Mouse (Mus musculus): ENCODE results near the gene Ror2. TPM values are rescaled to one million over a fixed set of nuclear protein-coding genes. Genes with fewer than 3 reads are reported as not detected.
A peak's percentile ranks its signal among the peaks of the same experiment; 100 is the strongest.

The Ror2 gene
- polyA plus RNA-seq (2015; fragmentation: Nextera tagmentation; extraction: Ambion mirVana) = 0.05 and 0.18 TPM in 2 replicates

DNA sequence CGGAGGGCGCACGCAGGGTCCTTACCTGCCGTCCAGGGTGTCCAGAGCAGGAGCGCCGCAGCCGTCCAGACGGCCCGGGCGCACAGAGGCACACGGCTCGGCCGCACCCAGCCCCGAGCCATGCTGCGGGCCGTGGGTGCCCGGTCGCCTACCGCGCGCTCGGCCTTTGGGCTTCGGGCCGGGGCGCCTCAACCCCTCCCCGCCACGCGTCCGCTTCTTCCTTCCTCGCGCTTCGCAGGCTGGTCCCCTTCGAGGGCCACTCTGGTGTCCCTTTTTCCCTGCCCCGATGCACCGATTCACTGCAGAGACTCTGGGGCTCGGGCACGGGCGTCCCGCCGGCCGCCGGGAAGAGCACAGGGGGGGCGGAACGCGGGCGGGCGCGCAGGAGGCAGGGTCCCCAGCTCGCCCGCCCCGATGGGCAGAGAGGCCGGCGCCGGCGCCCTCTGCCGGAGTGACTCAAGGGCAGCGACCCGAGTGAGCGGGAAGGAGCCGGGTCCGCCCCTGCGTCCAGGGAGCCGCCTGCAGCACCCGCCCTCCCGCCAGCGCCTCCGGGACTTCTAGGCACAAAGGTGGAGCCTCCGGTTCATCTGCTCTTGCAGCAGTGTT, at the start of gene Ror2:
Ror2 (minus strand) TSS at position 369 of the 606 bp plus-strand sequence.
- Histone ChIP-seq H3K4me2 (ENCODE audit: low read depth, low read length) (peak within 1 kb of the TSS; percentile 45), H3K4me3 (ENCODE audit: low read depth, low read length) (peak within 1 kb of the TSS; percentile 26), H3K9ac (replicated peaks) (no peak within 1 kb of the TSS), H3K9me3 (ENCODE audit: low read length) (no peaks in the 10 kb centered on the region), H3K36me3 (replicated peaks; ENCODE audit: insufficient read depth, low read length) (no peaks in the 10 kb centered on the region), H3K4me1 (ENCODE audit: insufficient read depth) (peaks cover 3% of the 10 kb centered on the region; the same call in 1 of the 2 replicates), H3K27me3 (ENCODE audit: insufficient read depth, low read length) (peaks cover 46% of the 10 kb centered on the region), H3K27ac (ENCODE audit: low read depth) (no peak within 1 kb of the TSS)
- DNase-seq (peak; percentile 51), ATAC-seq (no peak)
- WGBS (ENCODE audit: insufficient replicate concordance) = 0% methylated on average over 22 of the region's 68 CpGs
- TF ChIP-seq CTCF (IDR thresholded peaks at IDR 0.05; ENCODE audit: low read depth) (peak; percentile 44), EP300 (IDR thresholded peaks at IDR 0.05; ENCODE audit: low read depth) (no peak)

- no peaks in the 10 kb centered on the region for H3K4me1 ChIP-seq (ENCODE audit: insufficient read depth)
- WGBS (ENCODE audit: insufficient replicate concordance) = 78% methylated on average over 8 of the region's 8 CpGs
Observed at GRCm38 (mm10) chr13:53333769-53334168, 47.8 kb upstream of the Ror2 start.

DNA sequence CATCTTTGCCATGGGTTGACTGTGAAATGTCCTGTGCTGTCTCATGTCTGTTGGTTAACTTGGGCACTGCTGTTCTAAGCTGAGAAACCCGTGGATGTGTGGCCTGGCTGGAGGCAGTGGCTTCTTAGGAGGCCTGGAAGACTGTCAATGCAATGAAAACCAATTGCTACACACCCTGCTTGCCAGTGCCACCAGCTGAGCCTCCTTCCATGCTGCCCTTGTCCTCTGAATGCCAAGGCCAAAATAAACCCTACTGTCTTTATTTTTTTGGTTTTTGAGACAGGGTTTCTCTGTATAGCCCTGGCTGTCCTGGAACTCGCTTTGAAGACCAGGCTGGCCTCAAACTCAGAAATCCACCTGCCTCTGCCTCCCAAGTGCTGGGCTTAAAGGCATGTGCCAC, 44.3 kb upstream of the Ror2 start:
- Histone ChIP-seq H3K4me3 (ENCODE audit: low read depth, low read length) (no peak overlapping the region), H3K9me3 (ENCODE audit: low read length) (no peaks in the 10 kb centered on the region), H3K27me3 (ENCODE audit: insufficient read depth, low read length) (no peaks in the 10 kb centered on the region), H3K27ac (ENCODE audit: low read depth) (no peak overlapping the region), H3K36me3 (replicated peaks; ENCODE audit: insufficient read depth, low read length) (peaks cover 17% of the 10 kb centered on the region), H3K4me1 (ENCODE audit: insufficient read depth) (no peaks in the 10 kb centered on the region), H3K4me2 (ENCODE audit: low read depth, low read length) (no peak overlapping the region), H3K9ac (replicated peaks) (no peak overlapping the region)
- 70% methylated on average over 2 of the region's 2 CpGs for WGBS (ENCODE audit: insufficient replicate concordance)
- TF ChIP-seq CTCF (IDR thresholded peaks at IDR 0.05; ENCODE audit: low read depth) (no peak), EP300 (IDR thresholded peaks at IDR 0.05; ENCODE audit: low read depth) (no peak)
- no peak for DNase-seq
- no peak for ATAC-seq

More at GRCm38 (mm10) chr13:53333769-53334168, 47.8 kb upstream of the Ror2 start:
- no peak for TF ChIP-seq CTCF (IDR thresholded peaks at IDR 0.05; ENCODE audit: low read depth)
- Histone ChIP-seq H3K9ac (replicated peaks) (no peak overlapping the region), H3K9me3 (ENCODE audit: low read length) (no peaks in the 10 kb centered on the region), H3K27ac (ENCODE audit: low read depth) (no peak overlapping the region), H3K4me3 (ENCODE audit: low read depth, low read length) (no peak overlapping the region), H3K36me3 (replicated peaks; ENCODE audit: insufficient read depth, low read length) (peaks cover 36% of the 10 kb centered on the region), H3K4me2 (ENCODE audit: low read depth, low read length) (no peak overlapping the region), H3K27me3 (ENCODE audit: insufficient read depth, low read length) (no peaks in the 10 kb centered on the region)
- DNase-seq = no peak
- ATAC-seq = no peak

- Histone ChIP-seq H3K27ac (ENCODE audit: low read depth) (no peak overlapping the region), H3K9me3 (ENCODE audit: low read length) (no peaks in the 10 kb centered on the region), H3K9ac (replicated peaks) (no peak overlapping the region), H3K36me3 (replicated peaks; ENCODE audit: insufficient read depth, low read length) (no peaks in the 10 kb centered on the region), H3K4me3 (ENCODE audit: low read depth, low read length) (no peak overlapping the region), H3K4me2 (ENCODE audit: low read depth, low read length) (no peak overlapping the region), H3K27me3 (ENCODE audit: insufficient read depth, low read length) (no peaks in the 10 kb centered on the region), H3K4me1 (ENCODE audit: insufficient read depth) (no peaks in the 10 kb centered on the region)
- WGBS (ENCODE audit: insufficient replicate concordance) = 77% methylated on average over 1 of the region's 1 CpGs
- no peak for TF ChIP-seq EP300 (IDR thresholded peaks at IDR 0.05; ENCODE audit: low read depth)
- no peak for TF ChIP-seq CTCF (IDR thresholded peaks at IDR 0.05; ENCODE audit: low read depth)
- ATAC-seq = no peak
- no peak for DNase-seq
Observed at GRCm38 (mm10) chr13:53325531-53325930, 39.6 kb upstream of the Ror2 start.

DNA sequence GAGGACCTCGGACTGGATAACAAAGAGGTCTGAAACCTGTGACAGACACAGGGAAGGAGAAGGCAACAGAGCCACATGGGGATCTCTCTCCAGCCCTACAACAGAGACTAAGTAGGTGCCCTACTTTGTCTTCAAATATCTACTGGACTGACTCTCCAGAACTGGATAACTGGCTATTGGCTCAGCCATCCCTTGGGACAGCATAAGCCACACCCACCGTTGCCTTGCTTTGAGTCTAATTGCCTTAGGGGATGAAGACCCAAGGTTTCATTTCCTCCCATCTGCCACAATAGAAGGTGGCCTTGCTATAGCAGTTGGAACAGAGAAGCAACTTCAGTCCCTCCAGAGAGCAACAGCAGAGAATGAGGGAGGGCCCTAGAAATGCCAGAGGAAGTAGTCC, 37.7 kb upstream of the Ror2 start:
- no peak overlapping the region for H3K4me3 ChIP-seq (ENCODE audit: low read depth, low read length)
- no peak overlapping the region for H3K27ac ChIP-seq (ENCODE audit: low read depth)
- no peaks in the 10 kb centered on the region for H3K9me3 ChIP-seq (ENCODE audit: low read length)
- no peak for DNase-seq
- H3K36me3 ChIP-seq (replicated peaks; ENCODE audit: insufficient read depth, low read length) = no peaks in the 10 kb centered on the region
- no peaks in the 10 kb centered on the region for H3K4me1 ChIP-seq (ENCODE audit: insufficient read depth)
- TF ChIP-seq CTCF (IDR thresholded peaks at IDR 0.05; ENCODE audit: low read depth) (no peak), EP300 (IDR thresholded peaks at IDR 0.05; ENCODE audit: low read depth) (no peak)
- no peaks in the 10 kb centered on the region for H3K27me3 ChIP-seq (ENCODE audit: insufficient read depth, low read length)
- H3K9ac ChIP-seq (replicated peaks) = no peak overlapping the region
- no peak for ATAC-seq
- H3K4me2 ChIP-seq (ENCODE audit: low read depth, low read length) = no peak overlapping the region
- WGBS (ENCODE audit: insufficient replicate concordance) = 86% methylated on average over 2 of the region's 2 CpGs

DNA sequence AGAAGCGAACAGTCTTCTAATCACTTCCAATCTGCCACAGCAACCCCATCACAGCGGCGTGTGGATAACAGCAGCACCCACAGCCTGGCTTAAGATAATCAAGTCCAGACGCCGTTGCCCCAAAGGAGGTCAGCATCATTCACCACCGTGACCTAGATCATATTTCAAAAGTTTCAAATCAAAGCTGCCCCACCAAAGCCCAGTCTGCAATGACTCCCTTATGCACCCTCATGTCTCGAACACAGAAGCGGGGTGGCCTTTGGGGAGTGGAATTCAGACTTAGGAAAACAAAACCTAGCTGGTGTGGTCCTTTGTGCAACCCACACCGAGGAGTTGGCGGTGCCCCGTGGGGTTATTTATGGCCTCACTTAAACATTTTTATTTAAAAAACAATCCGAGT, 35.0 kb upstream of the Ror2 start:
- no peaks in the 10 kb centered on the region for H3K36me3 ChIP-seq (replicated peaks; ENCODE audit: insufficient read depth, low read length)
- no peak overlapping the region for H3K9ac ChIP-seq (replicated peaks)
- 76% methylated on average over 12 of the region's 12 CpGs for WGBS (ENCODE audit: insufficient replicate concordance)
- TF ChIP-seq EP300 (IDR thresholded peaks at IDR 0.05; ENCODE audit: low read depth) (no peak), CTCF (IDR thresholded peaks at IDR 0.05; ENCODE audit: low read depth) (no peak)
- no peaks in the 10 kb centered on the region for H3K4me1 ChIP-seq (ENCODE audit: insufficient read depth)
- ATAC-seq = no peak
- H3K27me3 ChIP-seq (ENCODE audit: insufficient read depth, low read length) = no peaks in the 10 kb centered on the region
- no peak overlapping the region for H3K4me3 ChIP-seq (ENCODE audit: low read depth, low read length)
- H3K9me3 ChIP-seq (ENCODE audit: low read length) = no peaks in the 10 kb centered on the region
- H3K4me2 ChIP-seq (ENCODE audit: low read depth, low read length) = no peak overlapping the region
- no peak overlapping the region for H3K27ac ChIP-seq (ENCODE audit: low read depth)
- DNase-seq = no peak

Measured in liver, postnatal 0 days (tissue).